Mouse (Mus musculus): ENCODE results near the gene Pnma3. TPM values are rescaled to one million over a fixed set of nuclear protein-coding genes. Genes with fewer than 3 reads are reported as not detected.

The Pnma3 gene
- not detected for polyA plus RNA-seq (2017; shearing (Covaris generic))

GRCm38 (mm10) chrX:73064415-73064793 lies at the start of gene Pnma3:
Pnma3 (plus strand) TSS chrX:73064787.

GRCm38 (mm10) chrX:73037003-73037402 lies 27.6 kb upstream of the Pnma3 start, which contains the start of gene Pnma5:
Pnma5 (minus strand) TSS chrX:73037103.

GRCm38 (mm10) chrX:73082267-73083055 lies 17.9 kb downstream of the Pnma3 start, which contains the start of gene Xlr4a:
Xlr4a (minus strand) TSS chrX:73082478.

GRCm38 (mm10) chrX:73096941-73097508 lies 32.4 kb downstream of the Pnma3 start, which contains the start of gene Xlr3a:
Xlr3a (minus strand) TSS chrX:73097095.

GRCm38 (mm10) chrX:73116747-73117146 lies 52.2 kb downstream of the Pnma3 start, which contains the start of gene Gm14685:
Gm14685 (plus strand) TSS chrX:73117047.

Other genes with a start within 250 kb of the Pnma3 start
- not detected for gene Gabrq, start 239.6 kb upstream of the Pnma3 start, polyA plus RNA-seq (2017; shearing (Covaris generic))
- gene Cetn2, start 146.4 kb upstream of the Pnma3 start, polyA plus RNA-seq (2017; shearing (Covaris generic)), result 59.9 TPM
- 13.5 TPM for gene Nsdhl, start 146.2 kb upstream of the Pnma3 start, polyA plus RNA-seq (2017; shearing (Covaris generic))
- not detected for gene Zfp185, start 77.4 kb upstream of the Pnma3 start, polyA plus RNA-seq (2017; shearing (Covaris generic))
- not detected for gene Pnma5, start 27.7 kb upstream of the Pnma3 start, polyA plus RNA-seq (2017; shearing (Covaris generic))
- gene Xlr4a, start 17.7 kb downstream of the Pnma3 start, polyA plus RNA-seq (2017; shearing (Covaris generic)), result 68.2 TPM
- 0.41 TPM for gene Xlr3a, start 32.3 kb downstream of the Pnma3 start, polyA plus RNA-seq (2017; shearing (Covaris generic))
- 0.69 TPM for gene Gm14685, start 52.3 kb downstream of the Pnma3 start, polyA plus RNA-seq (2017; shearing (Covaris generic))
- gene Xlr5b, start 84.0 kb downstream of the Pnma3 start, polyA plus RNA-seq (2017; shearing (Covaris generic)), result not detected
- 0.49 TPM for gene DXBay18, start 84.7 kb downstream of the Pnma3 start, polyA plus RNA-seq (2017; shearing (Covaris generic))
- gene Spin2d, start 112.2 kb downstream of the Pnma3 start, polyA plus RNA-seq (2017; shearing (Covaris generic)), result not detected
- 31.8 TPM for gene Xlr3b, start 127.4 kb downstream of the Pnma3 start, polyA plus RNA-seq (2017; shearing (Covaris generic))
- 167 TPM for gene Xlr4b, start 149.5 kb downstream of the Pnma3 start, polyA plus RNA-seq (2017; shearing (Covaris generic))
- 15.3 TPM for gene F8a, start 163.5 kb downstream of the Pnma3 start, polyA plus RNA-seq (2017; shearing (Covaris generic))
- 102 TPM for gene Xlr4c, start 178.3 kb downstream of the Pnma3 start, polyA plus RNA-seq (2017; shearing (Covaris generic))
- 0.67 TPM for gene Xlr3c, start 200.6 kb downstream of the Pnma3 start, polyA plus RNA-seq (2017; shearing (Covaris generic))
- 0.51 TPM for gene Xlr5a, start 228.2 kb downstream of the Pnma3 start, polyA plus RNA-seq (2017; shearing (Covaris generic))
- not detected for gene Xlr5c, start 228.2 kb downstream of the Pnma3 start, polyA plus RNA-seq (2017; shearing (Covaris generic))

Measured in effector memory CD4-positive, alpha-beta T cell, adult 7 months (primary cell).